Mouse (Mus musculus) large intestine, adult 2 months (tissue): ENCODE results near the gene Ralbp1. TPM values are rescaled to one million over a fixed set of nuclear protein-coding genes. Genes with fewer than 3 reads are reported as not detected.

Experiments used
- DNase-seq: peaks from one replicate; pipeline ENCODE4 v3.0.0-alpha.2; 2012; ENCODE audit warnings: low read depth, low spot score
- WGBS: fragments of 180-500 bp; shearing (Covaris S2); methylation state at CpG from one replicate; pipeline ENCODE4 v1.1.7; 2018; 5-methylcytosine and 5-hydroxymethylcytosine counted together
- polyA plus RNA-seq: library from polyadenylated mRNA; depleted of rRNA; stranded (reverse); fragments of >200 nt; gene quantifications from 2 replicates; pipeline ENCODE4 v1.2.3, GENCODE M21; 2012

Ralbp1 gene
- polyA plus RNA-seq, 1 experiment: 29.4 TPM

DNA sequence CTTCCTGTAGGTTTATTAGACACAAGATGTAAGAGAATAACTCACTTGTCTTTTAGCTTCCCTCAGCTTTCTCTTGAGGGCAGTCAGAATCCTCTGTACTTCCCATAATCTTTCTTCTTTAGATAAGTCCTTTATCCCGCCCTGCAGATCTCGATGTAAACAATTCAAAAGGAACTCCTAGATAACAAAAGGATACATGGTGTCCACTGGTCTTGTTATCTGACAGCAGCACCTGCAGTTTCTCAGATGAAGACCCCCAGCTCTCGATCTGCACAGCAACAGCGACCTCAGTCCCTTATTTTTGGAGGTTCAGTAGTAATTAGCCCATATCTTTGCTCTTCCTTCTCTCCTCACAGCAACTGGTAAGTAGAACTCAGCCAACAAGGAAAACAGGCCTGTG, 28.0 kb downstream of the Ralbp1 start:
- no peak for DNase-seq
- WGBS: 81% methylated on average over 4 of the region's 4 CpGs

DNA sequence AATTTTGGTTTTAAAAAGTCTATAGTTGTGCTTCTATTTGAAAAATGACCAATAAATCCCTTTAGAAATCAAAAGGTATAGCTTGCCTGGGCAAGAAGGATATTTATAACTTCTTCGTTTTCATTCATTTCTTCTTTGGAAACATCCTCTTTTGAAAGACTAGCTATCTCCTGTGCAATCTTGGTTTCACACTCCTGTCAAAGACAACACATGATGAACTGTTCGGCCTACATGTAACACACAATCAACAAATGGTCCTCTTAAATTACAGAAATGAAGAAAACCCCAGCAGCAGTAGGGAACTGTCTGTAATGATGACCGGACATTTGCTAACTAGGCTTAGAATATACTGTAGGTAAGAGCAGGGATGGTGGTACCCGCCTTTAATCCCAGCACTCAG, 31.6 kb downstream of the Ralbp1 start:
- 90% methylated on average over 4 of the region's 4 CpGs for WGBS
- DNase-seq: no peak

DNA sequence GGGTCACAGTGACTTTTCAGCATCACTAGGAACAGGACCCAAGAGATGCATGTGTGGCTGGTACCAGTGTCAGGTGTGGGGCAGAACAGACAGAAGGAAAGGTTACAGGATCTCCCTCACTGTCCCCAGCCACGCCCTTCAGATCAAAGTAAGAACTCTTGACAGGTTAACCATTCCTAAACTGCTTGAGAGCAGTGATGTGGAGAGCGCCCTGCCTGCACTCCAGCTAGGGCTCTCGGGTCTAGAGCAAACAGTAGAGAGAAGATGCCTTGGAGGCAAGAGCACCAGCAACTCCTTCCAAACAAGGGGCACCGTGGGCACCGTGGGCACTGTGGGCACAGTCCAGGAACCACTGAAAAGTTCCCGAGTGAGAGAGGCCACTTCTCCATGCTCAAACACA, 32.3 kb downstream of the Ralbp1 start:
- 78% methylated on average over 6 of the region's 6 CpGs for WGBS
- DNase-seq: no peak

DNA sequence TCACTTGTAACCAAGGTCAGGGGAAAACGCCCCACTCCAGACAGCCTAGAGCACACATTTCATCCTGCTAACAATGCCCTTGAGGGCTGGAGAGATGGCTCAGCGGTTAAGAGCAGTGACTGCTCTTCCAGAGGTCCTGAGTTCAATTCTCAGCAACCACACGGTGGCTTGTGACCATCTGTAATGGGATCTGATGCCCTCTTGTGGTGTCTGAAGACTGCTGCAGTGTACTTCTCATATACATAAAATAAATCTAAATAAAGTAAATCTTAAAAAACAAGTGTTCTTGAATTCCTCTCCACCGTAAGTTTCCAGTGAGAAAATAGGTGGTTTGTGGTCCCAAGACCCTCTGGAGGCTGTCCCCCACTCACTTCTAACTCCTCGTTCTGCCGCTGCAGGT, 33.8 kb downstream of the Ralbp1 start:
- 88% methylated on average over 6 of the region's 6 CpGs for WGBS
- DNase-seq: no peak

DNA sequence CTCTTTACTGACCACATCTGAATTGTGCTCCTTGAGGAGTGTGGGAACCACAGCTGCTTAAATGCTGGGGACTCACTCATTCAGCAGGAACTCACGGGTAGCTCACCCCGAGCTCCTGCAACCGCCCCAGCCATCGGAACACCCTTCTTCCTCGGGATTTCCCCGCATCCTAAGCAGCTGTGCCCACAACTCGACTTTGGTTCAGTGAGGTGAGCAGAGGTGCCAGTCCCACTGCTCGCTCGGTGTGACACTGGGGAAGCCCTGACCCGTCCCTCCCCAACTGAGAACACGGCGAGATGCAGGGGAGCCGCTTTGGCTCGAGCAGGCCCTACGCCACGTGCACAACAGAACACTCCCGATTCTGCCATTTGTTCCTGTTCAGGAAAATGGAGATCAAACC, 35.1 kb downstream of the Ralbp1 start:
- 94% methylated on average over 17 of the region's 17 CpGs for WGBS
- no peak for DNase-seq

DNA sequence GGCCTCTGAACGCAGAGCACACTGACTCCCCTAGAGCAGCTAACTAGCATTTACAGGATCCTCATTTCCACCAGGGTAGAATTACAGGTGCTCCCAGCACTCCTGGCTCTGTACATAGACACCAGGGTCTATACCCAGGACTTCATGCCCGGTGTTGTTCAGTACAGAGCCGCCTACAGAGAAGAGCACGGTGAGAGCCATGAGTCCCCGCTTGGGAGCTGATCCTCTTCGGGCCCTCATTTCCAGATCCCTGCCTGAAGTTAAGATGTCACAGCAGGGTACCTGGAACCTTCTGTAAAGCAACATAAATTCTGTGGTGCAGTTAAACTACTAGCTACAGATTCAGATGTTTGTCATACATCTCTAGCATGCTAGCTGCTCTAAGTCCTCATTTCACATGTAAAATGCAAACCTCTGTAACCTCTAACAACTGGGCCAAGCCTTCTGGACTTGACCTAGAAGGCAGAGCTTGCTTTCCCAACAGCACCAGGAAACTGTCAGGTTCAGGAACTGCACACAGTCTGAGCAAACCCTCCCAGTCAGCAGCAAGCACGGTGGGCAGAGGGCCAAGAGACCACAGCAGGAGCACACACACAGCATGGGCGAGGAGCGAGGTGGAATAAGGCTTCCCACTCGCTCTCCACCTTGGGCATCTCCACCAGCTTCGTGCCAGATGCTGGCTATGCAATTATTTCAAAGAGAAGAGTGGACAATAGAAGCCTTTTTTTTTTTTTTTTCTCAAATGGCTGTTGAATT, 37.7 kb downstream of the Ralbp1 start:
- no peak for DNase-seq
- WGBS: 79% methylated on average over 11 of the region's 11 CpGs

DNA sequence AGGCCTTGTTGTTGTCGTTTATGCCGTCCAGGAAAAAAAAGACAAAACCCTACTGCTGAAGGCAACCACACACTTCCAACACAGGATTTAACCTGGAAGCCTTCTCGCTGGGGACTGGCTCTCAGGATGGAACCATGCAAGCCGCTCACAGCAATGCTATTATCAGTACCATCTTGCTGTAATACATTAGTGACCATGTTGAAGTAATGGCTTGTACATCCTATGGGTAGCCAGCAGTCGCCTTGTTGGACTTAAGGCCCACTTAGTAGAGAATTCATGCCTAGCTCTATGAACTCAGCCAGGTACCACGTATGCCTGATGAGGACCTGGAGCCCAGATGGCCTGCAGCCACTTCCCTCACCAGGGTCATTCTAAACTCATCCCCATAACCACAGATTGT, 40.2 kb downstream of the Ralbp1 start:
- 95% methylated on average over 6 of the region's 6 CpGs for WGBS
- DNase-seq: no peak

DNA sequence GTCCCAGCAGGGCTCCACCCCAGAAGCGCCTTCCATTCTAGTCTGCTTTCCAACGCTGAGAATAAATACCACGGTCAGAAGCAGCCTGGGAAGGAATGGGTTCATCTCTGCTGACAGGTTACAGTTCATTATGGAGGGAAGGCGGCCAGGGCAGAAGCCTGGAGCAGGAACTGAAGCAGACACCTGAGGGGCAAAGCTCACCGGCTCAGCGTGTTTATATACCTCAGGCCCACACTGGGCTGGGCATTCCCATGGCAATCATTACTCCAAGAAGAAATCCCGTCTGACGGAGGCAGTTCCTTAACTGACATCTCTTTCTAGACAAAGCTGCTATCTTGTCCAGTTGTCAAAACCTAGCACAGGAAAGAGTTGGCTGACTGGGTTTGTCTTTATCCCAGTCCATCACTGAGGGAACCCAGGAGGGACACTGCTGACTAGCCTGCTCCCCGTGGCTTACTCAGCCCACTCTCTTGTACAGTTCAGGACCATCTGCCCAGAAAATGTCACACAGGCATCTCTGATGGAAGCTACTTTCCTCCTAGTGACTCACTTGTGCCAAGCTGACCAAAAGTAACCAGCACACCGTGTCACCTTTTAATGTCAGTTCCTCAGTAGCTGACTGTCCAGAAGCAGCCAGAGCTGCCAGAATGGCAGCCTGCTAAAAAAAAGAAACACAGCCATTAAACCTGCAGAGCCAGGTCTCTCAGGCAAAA, 42.8 kb downstream of the Ralbp1 start:
- WGBS: 38% methylated on average over 10 of the region's 10 CpGs
- no peak for DNase-seq

DNA sequence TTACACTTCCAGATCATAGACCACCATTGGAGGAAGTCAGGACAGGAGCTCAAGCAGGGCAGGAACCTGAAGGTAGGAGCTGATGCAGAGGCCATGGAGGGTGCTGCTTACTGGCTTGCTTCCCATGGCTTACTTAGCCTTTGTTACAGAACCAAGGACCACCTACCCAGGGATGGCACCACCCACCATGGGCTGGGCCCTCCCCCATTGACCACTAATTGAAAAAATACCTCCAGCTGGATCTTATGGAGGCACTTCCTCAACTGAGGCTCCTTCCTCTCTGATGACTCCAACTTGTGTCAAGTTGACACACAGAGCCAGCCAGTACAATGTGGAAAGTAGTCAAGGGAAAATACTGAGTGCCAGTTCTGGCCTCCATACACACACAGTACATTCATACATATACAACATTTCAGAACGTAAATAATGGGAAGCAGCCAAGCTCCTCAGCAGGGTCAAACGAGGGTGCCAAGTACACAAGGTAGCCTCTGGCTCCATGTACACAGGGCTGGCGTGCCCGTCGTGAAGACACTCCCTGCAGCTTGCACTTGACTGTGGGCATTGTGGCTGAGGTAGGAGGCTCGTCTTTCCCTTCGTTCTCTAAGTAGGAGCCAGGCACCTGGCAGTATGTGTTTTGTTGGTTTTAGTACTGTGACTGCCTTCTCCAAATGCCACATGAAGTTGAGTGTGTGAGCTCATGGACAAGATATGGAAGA, 45.9 kb downstream of the Ralbp1 start:
- 30% methylated on average over 7 of the region's 7 CpGs for WGBS
- DNase-seq: no peak

DNA sequence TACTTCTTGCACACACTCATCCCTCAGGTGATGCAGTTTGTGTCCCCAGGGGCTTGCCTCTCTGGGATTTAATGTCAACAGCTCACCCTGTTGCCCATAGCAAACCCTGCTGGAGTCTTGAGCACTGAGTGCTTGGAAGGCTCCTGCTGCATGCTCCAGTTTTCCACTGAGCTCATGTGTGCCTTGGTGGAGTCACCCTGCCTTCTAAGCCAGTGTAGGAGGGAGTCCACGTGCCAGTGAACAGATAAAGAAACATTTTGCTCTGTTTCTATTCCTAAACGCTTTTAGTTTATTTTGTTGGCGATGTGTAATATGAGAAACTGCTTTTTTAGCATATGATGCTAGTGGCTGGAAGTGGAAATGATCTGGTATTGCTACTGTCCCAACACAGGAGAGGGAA, 48.9 kb downstream of the Ralbp1 start:
- no peak for DNase-seq
- WGBS: 87% methylated on average over 3 of the region's 3 CpGs

DNA sequence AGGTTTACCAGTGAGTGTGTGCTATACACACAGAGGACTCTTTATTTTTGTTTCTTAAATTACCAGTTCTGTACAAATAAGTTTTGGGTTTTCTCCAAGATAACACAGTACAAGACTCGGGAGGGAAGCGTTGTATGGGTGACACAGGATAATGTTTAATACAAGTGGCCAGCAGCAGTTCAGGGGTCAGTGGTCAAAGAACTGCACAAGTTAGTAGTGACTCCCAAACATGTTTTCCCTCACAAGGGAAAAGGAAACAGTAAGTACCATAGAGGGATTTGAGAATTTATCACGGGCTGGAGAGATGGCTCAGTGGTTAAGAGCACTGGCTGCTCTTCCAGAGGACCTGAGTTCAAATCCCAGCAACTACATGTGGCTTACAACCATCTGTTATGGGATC, 51.7 kb downstream of the Ralbp1 start:
- WGBS: 80% methylated on average over 3 of the region's 3 CpGs
- no peak for DNase-seq

DNA sequence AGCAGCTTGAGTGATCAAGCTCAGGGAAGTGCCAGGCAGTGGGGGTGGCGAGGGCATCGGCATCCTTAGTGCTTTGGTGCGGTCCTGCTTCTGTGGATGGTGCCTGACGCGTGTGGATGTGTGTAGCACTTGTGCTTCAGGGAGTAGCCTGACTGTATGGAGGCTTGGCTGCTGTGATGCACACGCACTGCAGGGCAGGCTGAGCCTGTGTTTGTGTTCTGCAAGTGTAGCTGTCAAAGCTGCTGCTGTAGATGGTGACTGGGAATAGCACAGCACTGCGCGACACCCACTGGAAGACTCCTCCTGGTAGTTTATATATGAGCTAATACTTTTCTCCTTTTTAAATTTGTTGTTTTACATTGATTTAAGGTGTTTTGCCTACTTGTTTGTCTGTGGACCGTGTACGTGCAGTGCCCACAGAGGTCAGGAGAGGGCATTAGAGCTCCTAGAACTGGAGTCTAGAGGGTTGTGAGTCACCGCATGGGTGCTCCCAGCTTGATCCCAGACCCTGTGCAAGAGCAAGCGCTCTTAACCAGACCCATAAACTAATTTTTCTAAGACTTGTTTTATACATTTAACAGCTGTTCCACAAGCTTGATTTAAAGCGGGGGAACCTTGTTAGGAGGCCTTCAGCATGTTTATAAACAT, 55.3 kb downstream of the Ralbp1 start:
- WGBS: 81% methylated on average over 13 of the region's 13 CpGs
- DNase-seq: no peak

DNA sequence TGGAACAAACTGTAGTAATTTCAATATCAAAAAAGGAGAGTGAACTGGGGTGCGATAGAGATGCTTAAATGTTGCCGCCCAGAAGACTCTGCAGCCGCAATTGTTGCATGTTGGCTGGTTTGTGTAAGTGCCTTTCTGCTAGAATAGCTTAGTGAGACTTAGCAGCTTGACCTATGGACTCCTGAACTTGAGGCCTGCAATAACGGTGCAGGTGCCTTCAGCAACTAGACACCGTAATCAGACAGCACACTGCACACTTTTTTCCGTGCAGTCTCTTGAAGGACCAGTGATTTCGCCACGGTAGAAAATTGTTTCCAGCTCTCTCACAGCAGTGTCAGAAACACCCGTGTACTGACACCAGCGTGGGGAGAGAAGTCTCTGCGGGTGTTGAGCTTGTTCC, 56.6 kb downstream of the Ralbp1 start:
- WGBS: 65% methylated on average over 11 of the region's 11 CpGs
- no peak for DNase-seq

DNA sequence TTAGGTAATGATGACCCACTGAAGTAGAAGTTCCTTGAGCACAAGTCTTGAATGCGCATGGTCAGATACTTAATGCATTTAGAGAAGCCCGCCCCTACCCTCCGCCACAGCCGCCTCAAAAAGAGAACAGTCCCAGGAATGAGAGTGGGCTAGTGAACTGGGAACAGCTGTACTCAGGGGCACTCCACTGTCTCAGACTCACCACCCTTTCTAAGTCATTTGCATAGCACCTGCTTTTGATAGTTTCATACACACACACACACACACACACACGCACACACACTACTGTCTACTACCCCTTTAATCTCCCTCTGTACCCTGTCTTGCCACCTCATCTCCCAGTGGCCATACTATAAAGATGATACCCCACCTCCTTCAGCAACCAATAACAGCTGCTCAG, 57.7 kb downstream of the Ralbp1 start:
- WGBS: 93% methylated on average over 5 of the region's 5 CpGs
- no peak for DNase-seq

DNA sequence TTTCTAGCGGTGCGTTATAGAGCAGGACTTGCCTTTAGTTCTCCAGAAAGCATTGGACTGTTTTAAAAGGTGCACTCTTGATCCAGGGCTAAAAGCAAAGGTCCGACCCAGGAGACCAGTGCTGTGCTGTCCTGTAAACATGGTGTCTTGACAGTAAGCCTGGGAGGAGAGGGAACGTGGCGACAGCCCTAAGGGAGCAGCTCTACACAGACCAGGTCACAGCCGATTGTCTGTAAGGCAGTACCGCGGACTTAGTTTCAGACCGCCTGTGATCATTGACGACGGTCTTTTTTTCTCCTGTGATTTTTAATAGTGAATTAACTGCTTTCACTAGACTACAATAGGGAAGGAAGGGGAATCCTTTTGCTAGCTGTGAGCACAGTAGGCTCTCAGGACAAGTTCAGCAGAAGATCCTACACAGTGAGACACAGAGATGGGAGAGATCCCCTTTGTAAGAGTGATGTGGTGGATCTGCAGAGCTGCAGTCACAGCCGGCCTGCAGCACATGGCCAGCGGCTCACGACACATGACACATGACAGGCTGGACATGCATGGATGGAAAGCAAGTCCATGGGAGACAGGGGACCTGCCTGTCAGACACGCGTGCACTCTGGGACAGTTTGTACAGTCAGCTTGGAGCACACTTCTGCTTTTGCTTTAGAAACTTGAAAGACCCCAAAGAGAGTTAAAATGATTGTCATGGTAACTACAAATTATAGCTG, 58.3 kb downstream of the Ralbp1 start:
- WGBS: 94% methylated on average over 16 of the region's 16 CpGs
- DNase-seq: no peak

DNA sequence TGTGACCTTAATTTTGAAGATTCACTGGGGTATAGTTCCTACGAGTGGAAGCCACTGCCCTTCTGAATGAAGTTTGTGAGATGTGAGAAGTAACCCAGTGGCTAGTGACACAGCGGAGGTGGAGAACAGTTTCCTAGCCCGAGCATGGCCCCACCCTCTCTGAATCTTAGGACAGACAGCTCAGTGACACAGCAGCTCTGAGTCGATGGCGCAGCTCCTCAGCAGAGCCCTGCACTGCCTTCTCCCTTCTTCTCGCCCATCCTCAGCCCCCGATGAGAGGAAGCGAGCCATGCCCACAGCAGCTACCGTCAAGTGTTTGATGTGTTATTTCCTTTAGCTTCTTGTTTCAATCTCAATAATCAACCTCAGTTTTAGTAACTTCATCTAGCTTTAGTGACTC, 59.3 kb downstream of the Ralbp1 start:
- 74% methylated on average over 9 of the region's 9 CpGs for WGBS
- DNase-seq: no peak

DNA sequence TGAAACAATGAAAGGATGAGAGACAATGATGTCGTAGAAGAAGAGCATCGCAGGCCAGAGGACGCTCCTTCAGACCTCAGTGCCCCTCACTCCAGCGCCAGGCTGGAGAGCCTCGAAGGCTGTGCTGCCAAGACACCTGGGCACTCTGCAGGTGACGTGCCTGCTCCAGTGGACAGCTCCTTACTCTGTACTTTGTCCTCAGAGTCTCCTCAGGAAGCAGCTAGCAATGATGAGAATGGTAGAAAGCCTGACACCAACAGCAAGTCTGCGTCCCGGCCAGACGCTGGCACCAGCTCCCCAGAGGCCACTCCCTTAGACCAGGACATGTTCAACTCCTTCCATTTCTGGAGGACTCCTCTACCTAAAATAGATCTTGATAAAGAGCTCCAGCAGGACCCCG, 61.4 kb downstream of the Ralbp1 start:
- 81% methylated on average over 10 of the region's 10 CpGs for WGBS
- DNase-seq: no peak

DNA sequence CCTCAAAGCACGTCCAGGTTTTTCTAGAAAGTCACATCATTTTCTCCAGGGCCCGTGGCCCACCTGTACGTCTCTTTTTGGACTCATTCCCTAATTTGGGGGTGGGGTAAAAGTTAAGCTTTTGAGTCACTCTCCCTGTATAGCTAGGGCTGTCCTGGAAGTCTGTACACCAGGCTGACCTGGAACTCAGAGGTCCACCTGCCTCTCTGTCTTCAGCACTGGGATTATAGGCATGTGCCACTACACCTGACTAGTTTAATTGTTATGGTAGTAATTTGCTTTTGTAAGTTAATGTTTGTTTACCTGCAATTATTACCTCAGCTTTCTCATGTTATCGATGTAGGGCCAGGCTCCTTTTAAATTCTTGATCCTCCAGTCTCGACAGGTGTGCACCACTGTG, 63.2 kb downstream of the Ralbp1 start:
- no peak for DNase-seq
- WGBS: 60% methylated on average over 5 of the region's 5 CpGs

DNA sequence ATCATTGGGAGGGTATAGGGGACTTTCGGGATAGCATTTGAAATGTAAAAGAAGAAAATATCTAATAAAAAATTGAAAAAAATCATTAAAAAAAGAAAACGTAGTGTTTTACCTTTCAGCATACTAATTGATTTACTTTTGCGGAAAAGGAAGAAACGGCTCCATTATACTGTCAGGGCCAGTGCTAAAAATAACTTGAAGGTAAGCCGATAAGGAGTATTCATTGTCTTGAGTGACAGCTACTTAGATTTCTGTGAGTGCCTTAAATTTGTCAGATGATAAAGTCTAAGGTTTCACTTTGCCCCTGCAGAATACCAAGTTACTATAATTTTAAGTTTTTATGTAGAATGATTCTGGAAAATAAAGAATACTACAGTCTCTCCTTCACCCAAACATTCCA, 65.4 kb downstream of the Ralbp1 start:
- WGBS: 86% methylated on average over 5 of the region's 5 CpGs
- DNase-seq: no peak

DNA sequence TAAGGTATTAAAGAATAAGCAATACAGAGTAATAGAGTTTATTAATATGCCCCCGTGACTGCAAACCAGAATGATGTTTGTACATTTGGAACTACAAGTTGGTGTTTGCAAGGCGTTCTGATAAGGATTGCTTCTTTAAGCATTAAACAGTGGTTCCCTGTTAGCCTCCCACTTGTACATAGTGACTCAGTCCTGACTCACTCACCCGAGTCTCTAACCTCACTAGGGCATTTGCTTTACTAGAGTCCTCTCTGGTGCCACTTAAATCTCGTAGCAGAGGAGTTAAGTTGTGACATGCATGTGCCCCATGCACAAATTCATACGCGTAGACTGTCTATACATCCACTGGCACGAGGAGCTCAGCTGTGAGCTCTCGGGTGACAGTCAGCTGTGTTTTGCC, 71.8 kb downstream of the Ralbp1 start:
- DNase-seq: no peak
- 87% methylated on average over 8 of the region's 8 CpGs for WGBS
